Mouse (Mus musculus) hematopoietic stem cell, adult 5-6 weeks (primary cell): ENCODE data around the gene Antxr2. TPM values are rescaled to one million over a fixed set of nuclear protein-coding genes. Genes with fewer than 3 reads are reported as not detected.
A peak's percentile ranks its signal among the peaks of the same experiment; 100 is the strongest.

Experiments
- ATAC-seq, 2 experiments: fragments of 125-278 bp in 1 of 2; replicated peaks in 1 of 2; 2 replicates each; pipeline ENCODE4 v1.8.0; 2016 to 2017; ENCODE audit warnings: inconsistent platforms in 2 of 2, mild to moderate bottlenecking in 2 of 2, moderate number of reproducible peaks in 2 of 2, low read depth in 1 of 2, moderate TSS enrichment in 1 of 2; ENCODE audit not compliant: low FRiP score in 2 of 2, poor library complexity in 2 of 2, severe bottlenecking in 2 of 2, insufficient read depth in 1 of 2, low TSS enrichment in 1 of 2
- total RNA-seq: library from RNA; stranded (forward); fragments of 172-1452, 232-1000 nt; gene quantifications from 2 replicates; pipeline ENCODE4 v1.2.3, GENCODE M21; 2017

Antxr2 gene
- total RNA-seq, 1 experiment from 2014 or later, result 23.3 TPM

DNA sequence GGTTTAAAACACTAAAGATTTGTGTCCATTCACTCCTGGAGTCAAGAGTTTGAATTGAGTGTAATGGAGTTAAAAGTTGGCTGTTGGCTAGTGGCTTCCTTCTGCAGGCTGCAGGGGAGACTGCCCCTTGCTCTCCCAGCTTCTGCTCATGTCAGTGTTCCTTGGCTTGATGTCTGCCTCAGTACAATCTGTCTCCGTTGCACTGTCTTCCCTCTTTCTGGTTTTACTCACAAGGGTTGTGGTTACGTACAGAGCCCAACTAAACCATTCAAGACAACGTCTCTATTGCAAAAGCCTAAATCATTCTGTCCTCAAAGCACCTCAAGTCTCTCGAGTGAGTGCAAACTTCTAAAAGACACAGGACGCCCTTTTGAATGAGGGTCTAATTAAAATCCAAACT lies 73.3 kb downstream of the Antxr2 start:
- ATAC-seq, result no peak

DNA sequence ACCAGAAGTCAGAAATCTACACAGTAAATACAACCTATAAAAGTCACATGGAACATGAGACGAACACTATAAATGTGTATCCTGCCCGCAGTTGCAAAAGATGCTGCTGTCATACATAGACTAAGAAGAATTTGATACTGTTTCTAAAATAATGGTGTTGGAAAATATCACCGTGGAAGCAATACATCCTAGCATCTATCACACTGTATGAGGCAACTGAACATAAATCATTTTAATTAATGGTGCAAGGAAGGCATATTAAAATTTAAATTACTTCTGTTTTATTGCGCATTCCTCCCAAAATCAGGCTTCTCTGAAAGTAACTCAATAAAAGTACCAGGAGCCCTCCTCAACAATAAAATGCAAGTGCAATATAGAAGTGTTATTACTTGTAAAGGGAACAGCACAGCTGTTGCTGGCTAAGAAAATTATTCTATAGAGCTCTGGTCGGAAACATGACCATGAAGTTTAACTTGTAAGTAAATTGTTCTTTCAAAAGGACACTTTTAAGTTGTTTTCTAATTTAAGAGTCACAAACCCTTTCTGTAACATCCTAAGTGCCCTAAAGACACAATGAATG lies 76.6 kb downstream of the Antxr2 start:
- ATAC-seq, result no peak

- no peak for ATAC-seq
These were observed 77.5 kb downstream of the Antxr2 start for GRCm38 (mm10) chr5:97953241-97953920.

DNA sequence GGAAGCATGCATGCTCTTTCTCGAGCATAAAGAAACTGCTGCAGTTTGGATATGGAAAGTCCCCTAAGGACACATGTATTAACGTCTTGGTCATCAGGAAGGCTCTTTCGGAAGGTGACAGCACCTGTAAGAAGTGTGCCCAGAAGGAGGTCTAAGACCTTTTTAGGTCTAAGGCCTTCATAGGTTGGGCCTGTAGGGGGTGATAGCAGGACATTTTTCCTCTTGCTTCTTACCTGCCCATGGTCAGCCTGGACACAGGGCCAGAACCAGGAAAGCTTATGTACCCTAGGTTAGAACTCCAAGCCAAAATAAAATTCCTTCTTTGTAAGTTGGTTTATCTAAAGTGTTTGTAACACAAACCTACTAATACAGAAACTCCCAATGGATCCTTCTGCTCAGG lies 83.6 kb downstream of the Antxr2 start:
- no peak for ATAC-seq

DNA sequence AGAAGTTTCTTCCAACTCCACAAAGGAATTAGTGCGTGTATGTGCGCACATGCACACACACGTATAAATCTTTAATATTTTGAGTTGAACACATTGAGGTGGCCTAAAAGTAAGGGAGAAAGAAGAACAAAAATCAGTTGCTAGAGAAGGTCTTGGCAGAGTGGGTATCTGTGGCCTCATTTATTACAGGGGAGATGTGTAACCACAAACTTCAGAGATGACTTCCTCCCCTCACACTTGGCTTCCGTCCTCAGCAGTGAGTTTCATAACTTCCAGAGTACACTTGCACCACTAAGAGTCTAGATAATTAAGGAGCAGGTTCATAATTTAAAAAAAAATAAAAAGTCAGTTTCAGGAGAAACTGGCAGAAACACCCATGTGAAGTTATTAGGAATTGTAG lies 84.6 kb downstream of the Antxr2 start:
- peak; percentile 84 to 85 for ATAC-seq

- no peak for ATAC-seq
These were observed 95.4 kb downstream of the Antxr2 start for GRCm38 (mm10) chr5:97935140-97936129.

DNA sequence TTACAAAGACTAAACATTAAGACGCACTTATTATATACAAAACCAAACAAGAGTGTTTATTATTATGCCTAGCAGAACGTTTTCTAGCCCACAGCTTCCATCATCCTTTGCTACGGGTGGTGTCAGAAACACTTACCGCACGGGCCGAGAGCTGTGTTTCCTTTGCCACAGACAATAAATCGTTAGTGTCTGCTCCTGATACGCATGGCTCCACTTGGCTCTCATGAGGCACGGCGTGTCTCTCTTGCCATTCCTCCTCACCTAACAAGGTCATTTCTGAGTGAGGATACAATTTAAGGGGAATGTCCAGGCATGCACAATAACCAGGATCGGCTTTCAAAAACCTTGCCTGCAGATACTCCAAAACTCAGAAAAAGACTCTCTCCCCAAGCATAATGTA lies 113.2 kb downstream of the Antxr2 start:
- no peak for ATAC-seq

DNA sequence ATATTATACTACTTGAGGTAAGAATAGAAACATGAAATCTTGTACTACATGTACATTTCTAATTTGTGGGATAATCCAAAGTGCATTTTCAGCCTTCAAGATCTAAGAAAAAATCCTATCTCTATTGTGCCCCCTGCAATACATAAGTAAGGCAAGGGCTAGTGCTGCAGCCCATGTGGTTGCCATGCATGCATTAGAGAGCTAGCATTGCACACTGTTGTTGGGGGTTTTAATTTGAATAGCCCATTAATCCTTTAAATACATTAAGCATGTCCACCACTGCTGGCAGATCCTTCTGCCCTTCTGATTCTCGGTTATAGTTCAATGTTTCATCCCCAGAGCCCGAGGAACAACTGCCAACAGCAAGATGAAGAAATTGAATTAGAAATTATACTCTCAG lies 116.0 kb downstream of the Antxr2 start:
- ATAC-seq, result no peak

GRCm38 (mm10) chr5:97913901-97914300 lies 116.9 kb downstream of the Antxr2 start:
- ATAC-seq, result no peak

GRCm38 (mm10) chr5:97907482-97907881 lies 123.4 kb downstream of the Antxr2 start:
- no peak for ATAC-seq

- ATAC-seq, result no peak
These were observed 124.1 kb downstream of the Antxr2 start for GRCm38 (mm10) chr5:97906537-97907266.

DNA sequence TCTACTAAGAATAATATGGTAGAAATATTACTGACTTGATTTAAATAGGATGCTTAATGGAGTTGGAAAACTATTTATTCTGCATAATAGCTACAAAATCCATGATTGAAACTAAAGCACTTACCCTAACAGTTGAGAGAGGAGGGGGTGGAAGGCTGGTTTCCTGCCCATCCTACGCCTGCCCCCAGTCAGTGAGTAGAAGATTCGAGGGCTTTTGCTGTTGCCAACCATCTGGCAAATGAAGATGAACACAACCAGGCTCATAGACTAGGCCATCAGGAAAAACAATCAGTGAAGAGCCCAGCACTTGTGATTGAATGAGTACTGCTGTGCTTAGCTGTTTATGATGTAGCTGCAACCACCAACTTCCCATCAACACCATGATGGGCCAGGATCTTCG lies 125.0 kb downstream of the Antxr2 start:
- no peak for ATAC-seq

DNA sequence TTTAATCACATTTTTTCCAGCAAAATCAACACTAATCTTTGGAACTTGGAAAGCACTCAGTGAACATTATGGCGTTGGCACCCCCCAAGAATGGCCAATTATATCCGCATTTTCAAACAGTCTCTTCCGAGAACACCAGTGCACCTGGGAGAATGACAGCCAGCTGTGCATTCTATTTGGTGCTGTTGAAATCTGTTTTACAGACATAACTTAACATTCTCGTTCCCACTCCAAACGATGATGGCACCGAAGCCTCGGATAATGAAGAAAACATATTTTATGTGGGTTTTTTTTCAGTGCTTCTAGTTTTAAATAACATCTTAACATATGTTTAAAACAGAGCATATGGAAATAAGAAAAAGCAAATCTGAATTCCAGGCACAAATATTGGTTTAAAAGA lies 129.7 kb downstream of the Antxr2 start:
- ATAC-seq, result no peak

DNA sequence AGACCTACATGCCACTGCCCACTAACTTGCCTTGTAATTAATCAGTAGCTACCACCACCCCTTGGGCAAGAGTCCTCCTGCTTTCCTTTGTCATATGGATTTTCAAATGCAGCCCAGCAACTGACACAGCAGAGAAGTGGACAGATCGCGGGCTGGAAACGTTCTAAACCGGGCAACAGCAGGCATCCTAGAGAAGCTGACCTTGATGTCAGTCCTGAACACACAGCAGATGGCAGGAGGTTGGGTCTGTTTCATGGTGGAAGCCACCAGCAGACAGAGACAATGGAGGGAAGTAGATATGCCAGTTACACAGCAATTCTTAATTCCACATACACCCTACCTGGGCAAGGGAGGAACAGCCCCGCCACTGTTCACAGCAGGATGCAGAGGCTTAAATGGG lies 131.5 kb downstream of the Antxr2 start:
- ATAC-seq, result no peak

GRCm38 (mm10) chr5:97885427-97885826 lies 145.4 kb downstream of the Antxr2 start:
- ATAC-seq, result peak; percentile 80 to 86

DNA sequence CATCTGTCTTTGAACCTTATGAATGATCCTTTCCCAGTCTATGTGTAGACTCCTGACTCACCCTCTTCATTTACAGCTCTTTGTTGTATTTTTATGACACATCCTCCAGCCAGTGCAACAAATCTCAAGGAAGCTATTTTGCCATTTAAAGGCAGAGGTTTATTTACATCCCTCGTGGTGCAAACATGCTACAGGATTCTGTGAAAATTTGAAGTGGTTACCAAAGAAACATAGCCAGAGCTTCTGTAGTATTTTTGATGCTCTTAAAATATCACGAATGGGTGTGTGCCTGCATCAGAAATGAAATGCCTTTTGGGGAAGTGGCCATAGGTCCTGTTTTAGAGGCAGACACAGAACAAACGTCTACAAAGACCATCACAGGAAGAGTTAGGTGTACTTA lies 146.7 kb downstream of the Antxr2 start:
- no peak for ATAC-seq

- ATAC-seq, result no peak
These were observed 149.4 kb downstream of the Antxr2 start for GRCm38 (mm10) chr5:97881421-97881820.
